Mouse (Mus musculus) MEL (cell line): Measurements from ENCODE around the gene Gusb. TPM values are rescaled to one million over a fixed set of nuclear protein-coding genes. Genes with fewer than 3 reads are reported as not detected.
A peak's percentile ranks its signal among the peaks of the same experiment; 100 is the strongest.

Experiments
- DNase-seq: peaks from one replicate; pipeline ENCODE4 v3.0.0; 2011; ENCODE audit warnings: low read depth, low spot score
- H3K27ac ChIP-seq: 2 replicates; pipeline ENCODE4 v1.5.1; 2012; ENCODE audit warnings: low read depth, mild to moderate bottlenecking, control low read depth, low read length, moderate library complexity; ENCODE audit not compliant: control insufficient read depth
- H3K27me3 ChIP-seq, 2 experiments: fragments of 150-350 bp in 1 of 2; sonication (generic) in 1 of 2; 2 replicates each; pipeline ENCODE4 v1.6.1; 2012; ENCODE audit warnings: low read length in 2 of 2, mild to moderate bottlenecking in 2 of 2, improper control_type of control experiment in 1 of 2, moderate library complexity in 1 of 2; ENCODE audit not compliant: insufficient read depth in 2 of 2, control insufficient read depth in 1 of 2
- H3K36me3 ChIP-seq, 2 experiments: 2 replicates each; pipeline ENCODE4 v1.6.1; 2012 to 2014; ENCODE audit warnings: low read length in 2 of 2, improper control_type of control experiment in 1 of 2, inconsistent platforms in 1 of 2, mild to moderate bottlenecking in 1 of 2; ENCODE audit not compliant: insufficient read depth in 2 of 2, control insufficient read depth in 1 of 2
- H3K4me1 ChIP-seq, 2 experiments: fragments of 150-350 bp in 1 of 2; sonication (generic) in 1 of 2; 2 replicates each; pipeline ENCODE4 v1.6.1; 2012; ENCODE audit warnings: low read length in 2 of 2, improper control_type of control experiment in 1 of 2, mild to moderate bottlenecking in 1 of 2; ENCODE audit not compliant: insufficient read depth in 2 of 2, control insufficient read depth in 1 of 2
- H3K4me3 ChIP-seq, 2 experiments: fragments of 150-350 bp in 1 of 2; sonication (generic) in 1 of 2; 2 replicates each; pipeline ENCODE4 v1.5.1; 2012; ENCODE audit warnings: low read depth in 2 of 2, low read length in 2 of 2, mild to moderate bottlenecking in 2 of 2, moderate library complexity in 2 of 2, control low read depth in 1 of 2, improper control_type of control experiment in 1 of 2; ENCODE audit not compliant: control insufficient read depth in 1 of 2, insufficient read depth in 1 of 2
- H3K79me2 ChIP-seq: 2 replicates; pipeline ENCODE4 v1.6.1; 2012; ENCODE audit warnings: mild to moderate bottlenecking, low read length, moderate library complexity; ENCODE audit not compliant: control insufficient read depth, poor library complexity, insufficient read depth
- H3K9ac ChIP-seq: 2 replicates; pipeline ENCODE4 v1.6.1; 2012; ENCODE audit warnings: low read depth, mild to moderate bottlenecking, control low read depth, low read length, moderate library complexity; ENCODE audit not compliant: control insufficient read depth, poor library complexity, severe bottlenecking
- H3K9me3 ChIP-seq: fragments of 150-350 bp; sonication (generic); replicated peaks from 2 replicates; pipeline ENCODE4 v1.6.1; 2012; ENCODE audit warnings: mild to moderate bottlenecking, low read length, improper control_type of control experiment, moderate library complexity; ENCODE audit not compliant: insufficient read depth
- BHLHE40 ChIP-seq: IDR thresholded peaks from 2 replicates; pipeline ENCODE4 v1.6.1; 2012; ENCODE audit warnings: low read depth, mild to moderate bottlenecking, inconsistent platforms, low read length, improper control_type of control experiment, borderline replicate concordance
- CHD1 ChIP-seq: IDR thresholded peaks from 2 replicates; pipeline ENCODE4 v1.6.1; 2012; ENCODE audit warnings: low read depth, mild to moderate bottlenecking, inconsistent platforms, low read length, improper control_type of control experiment
- CHD2 ChIP-seq: IDR thresholded peaks from 2 replicates; pipeline ENCODE4 v1.6.1; 2011; ENCODE audit warnings: low read length, improper control_type of control experiment
- CTCF ChIP-seq, 3 experiments: IDR thresholded peaks in 2 of 3; conservative IDR thresholded peaks in 1 of 3; 2 replicates each; pipeline ENCODE4 v1.5.1; 2011 to 2012; ENCODE audit warnings: low read length in 3 of 3, low read depth in 2 of 3, mild to moderate bottlenecking in 2 of 3, improper control_type of control experiment in 1 of 3, inconsistent platforms in 1 of 3, mixed read lengths in 1 of 3, moderate library complexity in 1 of 3; ENCODE audit not compliant: control insufficient read depth in 1 of 3, insufficient read depth in 1 of 3, poor library complexity in 1 of 3, severe bottlenecking in 1 of 3
- E2F4 ChIP-seq: IDR thresholded peaks from 2 replicates; pipeline ENCODE4 v1.6.1; 2011; ENCODE audit warnings: low read depth, low read length, improper control_type of control experiment, borderline replicate concordance
- ELF1 ChIP-seq: IDR thresholded peaks from 2 replicates; pipeline ENCODE4 v1.6.1; 2014; ENCODE audit warnings: low read depth, mild to moderate bottlenecking, inconsistent platforms, low read length, improper control_type of control experiment, moderate library complexity
- EP300 ChIP-seq, 2 experiments: IDR thresholded peaks; 2 replicates each; pipeline ENCODE4 v1.6.1; 2011; ENCODE audit warnings: improper control_type of control experiment in 2 of 2, low read length in 2 of 2, low read depth in 1 of 2, mild to moderate bottlenecking in 1 of 2
- GABPA ChIP-seq: IDR thresholded peaks from 2 replicates; pipeline ENCODE4 v1.6.1; 2012; ENCODE audit warnings: low read depth, mild to moderate bottlenecking, inconsistent platforms, low read length, improper control_type of control experiment, moderate library complexity
- GATA1 ChIP-seq: IDR thresholded peaks from 2 replicates; pipeline ENCODE4 v1.6.1; 2011; ENCODE audit warnings: low read depth, low read length, improper control_type of control experiment
- KAT2A ChIP-seq: conservative IDR thresholded peaks from 2 replicates; pipeline ENCODE4 v1.6.1; 2012; ENCODE audit warnings: low read depth, low read length, improper control_type of control experiment, inconsistent platforms
- MAFK ChIP-seq: IDR thresholded peaks from 2 replicates; pipeline ENCODE4 v1.6.1; 2011; ENCODE audit warnings: low read depth, mild to moderate bottlenecking, low read length, improper control_type of control experiment, borderline replicate concordance
- MAX ChIP-seq: IDR thresholded peaks from 2 replicates; pipeline ENCODE4 v1.6.1; 2011; ENCODE audit warnings: low read length, improper control_type of control experiment
- MAZ ChIP-seq: IDR thresholded peaks from 2 replicates; pipeline ENCODE4 v1.6.1; 2012; ENCODE audit warnings: low read depth, mild to moderate bottlenecking, inconsistent platforms, low read length, improper control_type of control experiment
- MEF2A ChIP-seq: IDR thresholded peaks from 2 replicates; pipeline ENCODE4 v1.6.1; 2014; ENCODE audit warnings: low read depth, mild to moderate bottlenecking, inconsistent platforms, low read length, improper control_type of control experiment; ENCODE audit not compliant: poor library complexity, insufficient replicate concordance, severe bottlenecking; ENCODE audit errors: extremely low read depth
- MXI1 ChIP-seq: IDR thresholded peaks from 2 replicates; pipeline ENCODE4 v1.6.1; 2011; ENCODE audit warnings: mild to moderate bottlenecking, low read depth, low read length, improper control_type of control experiment
- MYB ChIP-seq: IDR thresholded peaks from 2 replicates; pipeline ENCODE4 v1.6.1; 2011; ENCODE audit warnings: mild to moderate bottlenecking, low read depth, low read length, improper control_type of control experiment
- MYC ChIP-seq: IDR thresholded peaks from 2 replicates; pipeline ENCODE4 v1.6.1; 2011; ENCODE audit warnings: low read depth, mild to moderate bottlenecking, low read length, improper control_type of control experiment, moderate library complexity
- NELFE ChIP-seq: IDR thresholded peaks from 2 replicates; pipeline ENCODE4 v1.6.1; 2011; ENCODE audit warnings: low read depth, low read length, improper control_type of control experiment
- NRF1 ChIP-seq: IDR thresholded peaks from 2 replicates; pipeline ENCODE4 v1.6.1; 2014; ENCODE audit warnings: low read depth, mild to moderate bottlenecking, inconsistent platforms, low read length, improper control_type of control experiment, moderate library complexity; ENCODE audit not compliant: poor library complexity, insufficient read depth, severe bottlenecking
- POLR2AphosphoS2 ChIP-seq: IDR thresholded peaks from 2 replicates; pipeline ENCODE4 v1.6.1; 2011; ENCODE audit warnings: low read length, improper control_type of control experiment
- POLR2AphosphoS5 ChIP-seq: IDR thresholded peaks from 2 replicates; pipeline ENCODE4 v1.6.1; 2012; ENCODE audit warnings: low read depth, borderline replicate concordance, mild to moderate bottlenecking, inconsistent platforms, low read length, moderate library complexity, mixed read lengths
- RAD21 ChIP-seq: IDR thresholded peaks from 2 replicates; pipeline ENCODE4 v1.6.1; 2011; ENCODE audit warnings: mild to moderate bottlenecking, low read depth, low read length, improper control_type of control experiment
- RCOR1 ChIP-seq: IDR thresholded peaks from 2 replicates; pipeline ENCODE4 v1.6.1; 2012; ENCODE audit warnings: low read depth, mild to moderate bottlenecking, inconsistent platforms, low read length, improper control_type of control experiment
- SIN3A ChIP-seq: IDR thresholded peaks from 2 replicates; pipeline ENCODE4 v1.6.1; 2012; ENCODE audit warnings: low read length, improper control_type of control experiment, inconsistent platforms
- SMC3 ChIP-seq: IDR thresholded peaks from 2 replicates; pipeline ENCODE4 v1.6.1; 2011; ENCODE audit warnings: low read depth, low read length, improper control_type of control experiment
- TAL1 ChIP-seq: IDR thresholded peaks from 2 replicates; pipeline ENCODE4 v1.6.1; 2012; ENCODE audit warnings: mild to moderate bottlenecking, inconsistent platforms, low read length, moderate library complexity, mixed read lengths
- TBP ChIP-seq: IDR thresholded peaks from 2 replicates; pipeline ENCODE4 v1.8.0; 2011; ENCODE audit warnings: low read depth, low read length, improper control_type of control experiment
- TCF12 ChIP-seq: IDR thresholded peaks from 2 replicates; pipeline ENCODE4 v1.6.1; 2014; ENCODE audit warnings: low read depth, mild to moderate bottlenecking, inconsistent platforms, low read length, improper control_type of control experiment, moderate library complexity
- UBTF ChIP-seq: IDR thresholded peaks from 2 replicates; pipeline ENCODE4 v1.6.1; 2012; ENCODE audit warnings: low read depth, mild to moderate bottlenecking, inconsistent platforms, low read length, improper control_type of control experiment, moderate library complexity, borderline replicate concordance; ENCODE audit not compliant: insufficient read depth
- USF1 ChIP-seq: IDR thresholded peaks from 2 replicates; pipeline ENCODE4 v1.6.1; 2014; ENCODE audit warnings: low read depth, mild to moderate bottlenecking, inconsistent platforms, low read length, improper control_type of control experiment, moderate library complexity
- USF2 ChIP-seq, 2 experiments: IDR thresholded peaks; 2 replicates each; pipeline ENCODE4 v1.6.1; 2011 to 2012; ENCODE audit warnings: improper control_type of control experiment in 2 of 2, low read length in 2 of 2, borderline replicate concordance in 1 of 2, inconsistent platforms in 1 of 2, low read depth in 1 of 2, mild to moderate bottlenecking in 1 of 2; ENCODE audit not compliant: insufficient read depth in 1 of 2
- ZMIZ1 ChIP-seq: IDR thresholded peaks from 2 replicates; pipeline ENCODE4 v1.6.1; 2012; ENCODE audit warnings: low read depth, mild to moderate bottlenecking, inconsistent platforms, low read length, improper control_type of control experiment, moderate library complexity
- ZNF384 ChIP-seq: IDR thresholded peaks from 2 replicates; pipeline ENCODE4 v1.6.1; 2012; ENCODE audit warnings: low read depth, mild to moderate bottlenecking, inconsistent platforms, low read length, improper control_type of control experiment
- polyA plus RNA-seq, 2 experiments: library from polyadenylated mRNA; stranded (reverse) in 1 of 2; unstranded in 1 of 2; fragments of >175 nt in 1 of 2; fragments of >200 nt in 1 of 2; gene quantifications; 2 replicates each; pipeline versions ENCODE4 v1.2.1 to v1.2.4; 2012; ENCODE audit warnings: low replicate concordance in 2 of 2, low read depth in 1 of 2; ENCODE audit not compliant: insufficient read length in 2 of 2, insufficient read depth in 1 of 2, missing spikeins in 1 of 2
- total RNA-seq: library from RNA; depleted of rRNA; stranded (reverse); fragments of 300-350 nt; gene quantifications from 2 replicates; pipeline ENCODE4 v1.2.3, GENCODE M21; 2012; rRNA removed

Gene Gusb
- total RNA-seq (37.8 and 44.4 TPM in 2 replicates), polyA plus RNA-seq (100 to 1,000 TPM in 1 of 2 experiments, 10 to 100 TPM in 1; 54.2 to 107 TPM)

DNA sequence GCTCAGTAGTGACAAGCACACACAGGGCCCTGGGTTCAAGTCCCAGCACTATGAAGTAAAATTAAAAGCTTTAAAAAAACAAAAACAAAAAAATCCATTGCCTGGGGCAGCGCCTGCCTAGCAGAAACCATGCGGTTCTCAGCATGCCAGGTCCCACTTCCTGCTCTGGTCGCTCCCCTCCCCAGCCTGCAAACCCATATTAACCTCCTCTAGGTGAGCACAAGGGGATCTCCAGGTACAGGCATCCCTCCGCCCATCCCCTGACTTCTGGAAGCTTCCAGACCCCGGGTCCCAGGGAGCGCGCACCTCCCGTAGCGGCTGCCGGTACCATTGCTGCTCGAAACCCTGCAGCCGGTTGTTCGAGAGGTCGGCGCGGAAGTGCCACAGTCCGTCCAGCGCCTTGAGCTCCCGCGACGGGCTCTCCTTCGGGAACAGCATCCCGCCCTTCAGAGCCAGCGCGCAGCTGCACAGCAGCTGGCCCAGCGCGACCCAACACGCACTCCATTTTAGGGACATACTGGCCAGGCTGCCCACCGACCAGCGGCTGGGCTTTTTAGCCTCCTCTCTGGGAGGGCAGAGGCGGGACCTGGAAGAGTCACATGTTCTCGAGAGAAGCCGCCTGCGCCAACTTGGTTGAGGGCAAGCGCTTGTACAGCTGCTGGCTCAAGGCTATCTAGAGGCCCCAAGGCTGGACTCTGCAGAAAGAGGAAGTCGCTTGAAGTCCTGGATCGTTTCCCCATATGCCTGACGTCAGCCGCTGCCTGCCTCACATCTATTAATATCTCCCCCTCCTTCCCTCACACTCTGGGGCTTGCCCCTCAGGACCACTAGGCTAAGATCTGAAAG is at the start of gene Gusb:
Gusb (minus strand) TSS at position 749 of the 846 bp plus-strand sequence.
- no peaks in the 10 kb centered on the region for H3K9me3 ChIP-seq
- H3K4me3 ChIP-seq = peak within 1 kb of the TSS; percentile 82 to 96
- peaks cover 13% of the 10 kb centered on the region for H3K79me2 ChIP-seq
- peak within 1 kb of the TSS; percentile 55 for H3K27ac ChIP-seq
- H3K36me3 ChIP-seq = peaks cover 0 to 7% of the 10 kb centered on the region in 2 experiments; a peak in 2 of 4 replicates
- no peaks in the 10 kb centered on the region for H3K27me3 ChIP-seq
- H3K4me1 ChIP-seq = peaks cover 3 to 16% of the 10 kb centered on the region in 2 experiments
- peak within 1 kb of the TSS; percentile 84 for H3K9ac ChIP-seq
- peak; percentile 90 for DNase-seq
- TF ChIP-seq BHLHE40 (no peak), TAL1 (peak; percentile 19; the same call in 1 of the 2 replicates), EP300 (IDR thresholded peaks at IDR 0.05; ENCODE audit: low read depth in 1 of 2, low read length in 2 of 2) (peak; percentile 6 to 43; a peak in 2 of 4 replicates), E2F4 (no peak), POLR2AphosphoS2 (peak; percentile 48; the same call in 1 of the 2 replicates), CHD2 (no peak), NRF1 (0 out of 2 replicates have a peak, but pooled peaks have one; percentile 40), RAD21 (no peak), MAFK (no peak), KAT2A (peak; percentile 44; the same call in 1 of the 2 replicates), MYC (peak; percentile 63; the same call in 1 of the 2 replicates), MAZ (peak; percentile 64; the same call in 1 of the 2 replicates), GABPA (no peak), GATA1 (peak; percentile 4; the same call in 1 of the 2 replicates), ZNF384 (no peak), SIN3A (peak; percentile 66), MEF2A (0 out of 2 replicates have a peak, but pooled peaks have one; percentile 21), UBTF (no peak), TCF12 (peak; percentile 45), CHD1 (no peak), SMC3 (peak; percentile 15; the same call in 1 of the 2 replicates), RCOR1 (0 out of 2 replicates have a peak, but pooled peaks have one; percentile 42), USF1 (peak; percentile 96), NELFE (peak; percentile 79), MYB (no peak), MXI1 (peak; percentile 88), TBP (peak; percentile 59; the same call in 1 of the 2 replicates), POLR2AphosphoS5 (no peak), ELF1 (peak; percentile 38), ZMIZ1 (no peak; the same call in 1 of the 2 replicates), CTCF (IDR thresholded peaks at IDR 0.05 in 2 of 3, conservative IDR thresholded peaks at IDR 0.05 in 1 of 3; ENCODE audit: control insufficient read depth in 1 of 3, insufficient read depth in 1 of 3, low read depth in 2 of 3, low read length in 3 of 3, poor library complexity in 1 of 3, severe bottlenecking in 1 of 3) (no peak), MAX (peak; percentile 77), USF2 (IDR thresholded peaks at IDR 0.05; ENCODE audit: borderline replicate concordance in 1 of 2, insufficient read depth in 1 of 2, low read depth in 1 of 2, low read length in 2 of 2) (peak in 1 of 2 experiments; percentile 82; a peak in 2 of 4 replicates)
